Mouse (Mus musculus) layer of hippocampus, postnatal 14 days (tissue): ENCODE results near the gene Rabepk. TPM values are rescaled to one million over a fixed set of nuclear protein-coding genes. Genes with fewer than 3 reads are reported as not detected.
"Not testable (repeated sequence)": the region's sequence is repeated elsewhere in the genome, so short reads cannot be mapped to it uniquely, and the experiment has no call there.

Experiments used
- DNase-seq, 2 experiments: peaks; one replicate each; pipeline ENCODE4 v3.0.0; 2021 to 2022; ENCODE audit warnings: low spot score in 2 of 2, mixed read lengths in 1 of 2
- long read RNA-seq, 2 experiments: library from polyadenylated mRNA; stranded (forward); transcript quantifications; one replicate each; pipeline ENCODE4 v2.0.0; 2021
- total RNA-seq, 2 experiments: library from RNA; stranded (reverse); gene quantifications; 2 replicates each; pipeline ENCODE4 v1.2.3; 2021

Gene Rabepk
- 10 to 100 TPM; 22.7 to 28.5 TPM for total RNA-seq
- long read RNA-seq, experiment 1, transcript Rabepk-207 (8 exons, 2,968 nt) = major isoform, 10 of 28 reads
- long read RNA-seq, experiment 1, partial matches to known transcripts = 2 of 28 reads
- long read RNA-seq, experiment 1, other reads (novel, unspliced or antisense) = 14 of 28 reads
- long read RNA-seq, experiment 2, transcript Rabepk-207 (8 exons, 2,968 nt) = major isoform, 24 of 46 reads
- long read RNA-seq, experiment 2, transcript Rabepk-203 (8 exons, 1,431 nt) = minor isoform, 5 of 46 reads
- long read RNA-seq, experiment 2, partial matches to known transcripts = 3 of 46 reads
- long read RNA-seq, experiment 2, other reads (novel, unspliced or antisense) = 14 of 46 reads

GRCm38 (mm10) chr2:34799357-34800256 lies at the start of gene Rabepk:
Gene Rabepk, minus strand, starts transcription at chr2:34799912.
- peak; percentile 52 to 75 for DNase-seq

- DNase-seq = no peak
Measured at GRCm38 (mm10) chr2:34847702-34848101, 48.0 kb upstream of the Rabepk start.

GRCm38 (mm10) chr2:34843211-34843939 lies 43.7 kb upstream of the Rabepk start:
- no peak for DNase-seq

GRCm38 (mm10) chr2:34841706-34842105 lies 42.0 kb upstream of the Rabepk start:
- DNase-seq = peak; percentile 46 to 67

- not testable (repeated sequence) for DNase-seq
Measured at GRCm38 (mm10) chr2:34840143-34840542, 40.4 kb upstream of the Rabepk start.

- no peak for DNase-seq
Measured at GRCm38 (mm10) chr2:34835669-34836068, 36.0 kb upstream of the Rabepk start.

- no peak for DNase-seq
Measured at GRCm38 (mm10) chr2:34833624-34834023, 33.9 kb upstream of the Rabepk start.

GRCm38 (mm10) chr2:34832766-34833457 lies 33.2 kb upstream of the Rabepk start, which contains the start of gene Gm34653:
Gene Gm34653, plus strand, starts transcription at chr2:34833007.
- DNase-seq = not testable (repeated sequence)

- not testable (repeated sequence) for DNase-seq
Measured at GRCm38 (mm10) chr2:34830066-34830465, 30.4 kb upstream of the Rabepk start.

GRCm38 (mm10) chr2:34828026-34828425 lies 28.3 kb upstream of the Rabepk start:
- DNase-seq = no peak

GRCm38 (mm10) chr2:34827591-34827990 lies 27.9 kb upstream of the Rabepk start:
- no peak for DNase-seq

GRCm38 (mm10) chr2:34826460-34827231 lies 26.9 kb upstream of the Rabepk start:
- peak in 1 of 2 experiments; percentile 9 for DNase-seq

- peak; percentile 86 to 91 for DNase-seq
Measured at GRCm38 (mm10) chr2:34825827-34826459, 26.2 kb upstream of the Rabepk start, which contains the start of gene Fbxw2. Gene Fbxw2, minus strand, starts transcription at chr2:34826311.

GRCm38 (mm10) chr2:34818492-34818891 lies 18.8 kb upstream of the Rabepk start:
- DNase-seq = no peak

- DNase-seq = not testable (repeated sequence)
Measured at GRCm38 (mm10) chr2:34815893-34816292, 16.2 kb upstream of the Rabepk start.

- DNase-seq = no peak
Measured at GRCm38 (mm10) chr2:34812706-34813105, 13.0 kb upstream of the Rabepk start.

- no peak for DNase-seq
Measured at GRCm38 (mm10) chr2:34810775-34811174, 11.1 kb upstream of the Rabepk start.

GRCm38 (mm10) chr2:34809568-34809967 lies 9.9 kb upstream of the Rabepk start:
- no peak for DNase-seq

GRCm38 (mm10) chr2:34808057-34808456 lies 8.3 kb upstream of the Rabepk start:
- no peak for DNase-seq
